Mouse (Mus musculus) gastrocnemius, postnatal 10 days (tissue): ENCODE measurements at regions not wholly inside any gene's neighbourhood (a gene's known extent, or its start where the extent isn't known, plus 50 kb on each side); places are given as distances from the start of the nearest gene placed in this dataset.

Experiments used
- DNase-seq: peaks from one replicate; pipeline ENCODE4 v3.0.0; 2021; ENCODE audit warnings: mixed read lengths

DNA sequence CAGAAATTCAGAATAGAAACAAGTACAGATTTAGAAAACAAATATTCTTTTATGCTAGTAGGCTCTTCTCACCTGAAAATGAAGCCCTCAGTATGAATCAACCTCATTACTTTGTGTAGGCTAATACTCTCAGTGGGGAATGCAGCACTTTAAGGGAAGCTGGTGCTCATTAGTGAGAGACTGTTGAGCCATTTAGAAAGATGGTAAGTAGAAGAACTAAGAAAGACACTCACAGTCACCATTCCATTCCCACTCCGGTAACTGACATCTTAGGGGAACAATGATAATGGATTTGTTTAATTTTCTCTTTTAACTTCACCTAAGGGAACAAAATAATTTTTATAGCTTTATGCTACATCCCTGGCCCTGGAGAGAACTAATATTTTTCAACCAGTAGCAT is 648.0 kb upstream of the Nova1 start:
- no peak for DNase-seq

DNA sequence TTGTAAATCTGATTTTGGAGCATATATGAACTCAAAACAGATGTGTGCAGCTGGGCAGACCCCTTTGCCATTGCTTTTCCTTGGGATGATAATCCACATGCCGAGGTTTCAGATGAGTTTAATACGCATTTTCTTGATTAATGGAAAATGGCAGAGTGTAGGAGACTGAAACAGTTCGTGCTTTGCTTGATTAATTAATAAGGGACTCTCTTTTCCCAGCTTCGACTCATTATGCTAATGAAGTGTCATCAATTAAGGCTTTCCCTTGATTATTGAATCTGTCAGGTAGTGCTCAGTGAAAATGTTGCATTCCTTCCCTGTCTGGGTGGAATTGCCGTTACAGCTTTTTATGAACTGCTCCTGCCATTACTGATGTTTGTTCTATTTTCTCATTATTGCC is 647.2 kb upstream of the Nova1 start:
- no peak for DNase-seq

DNA sequence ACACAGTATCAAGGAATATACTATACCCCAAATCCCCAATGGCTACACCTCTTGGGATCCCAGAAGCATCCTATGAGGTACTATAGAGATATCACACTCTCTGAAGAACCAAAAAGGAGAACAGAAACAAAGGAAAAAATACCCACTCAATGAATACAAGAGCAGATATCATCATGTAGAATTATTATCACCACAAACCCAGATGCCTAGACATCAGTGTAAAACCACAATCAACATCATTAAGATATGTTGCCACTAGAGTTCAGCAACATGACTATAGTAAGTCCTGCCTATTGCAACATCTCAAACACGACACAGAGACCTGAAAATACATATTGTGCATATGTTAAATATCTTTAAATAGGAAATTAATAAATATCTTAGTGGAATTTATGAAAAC is 612.9 kb upstream of the Nova1 start:
- no peak for DNase-seq

DNA sequence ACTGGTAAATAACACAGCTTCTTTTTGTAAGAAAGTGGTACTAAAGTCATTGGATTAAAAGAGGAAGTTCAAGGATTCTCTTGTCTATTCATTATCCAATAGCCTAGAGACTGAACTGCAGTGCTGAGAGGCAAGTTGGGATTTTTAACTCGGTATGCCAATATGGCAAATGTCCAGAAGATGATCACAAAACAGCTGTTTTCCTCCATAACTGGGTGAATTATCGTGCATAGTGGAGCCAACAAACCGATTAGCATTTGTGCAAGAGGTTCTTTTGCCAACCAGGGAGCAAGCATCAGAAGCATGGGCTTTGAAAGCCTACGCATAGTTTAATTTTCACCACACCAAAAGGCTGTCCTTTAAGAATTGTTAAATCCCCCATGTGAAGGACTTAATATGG is 593.5 kb upstream of the Nova1 start:
- no peak for DNase-seq

DNA sequence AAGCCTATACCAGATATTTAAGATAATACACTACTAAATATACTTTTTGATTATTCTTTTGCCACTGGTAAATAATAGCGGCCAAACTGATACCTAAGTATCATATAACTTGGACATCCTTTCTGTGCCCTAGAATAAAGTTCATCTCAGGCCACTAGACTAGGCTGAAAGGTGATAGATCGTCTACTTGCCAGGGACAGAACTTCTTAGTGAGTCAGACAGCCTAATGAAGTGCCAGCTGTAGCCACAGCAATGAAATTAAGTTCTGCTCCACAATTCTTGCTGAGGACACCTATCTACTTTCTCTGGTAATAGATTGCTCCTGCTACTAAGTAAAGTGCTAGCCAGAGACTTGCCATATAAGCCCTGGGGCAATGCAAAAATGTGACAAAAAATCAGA is 587.8 kb upstream of the Nova1 start:
- DNase-seq = no peak

DNA sequence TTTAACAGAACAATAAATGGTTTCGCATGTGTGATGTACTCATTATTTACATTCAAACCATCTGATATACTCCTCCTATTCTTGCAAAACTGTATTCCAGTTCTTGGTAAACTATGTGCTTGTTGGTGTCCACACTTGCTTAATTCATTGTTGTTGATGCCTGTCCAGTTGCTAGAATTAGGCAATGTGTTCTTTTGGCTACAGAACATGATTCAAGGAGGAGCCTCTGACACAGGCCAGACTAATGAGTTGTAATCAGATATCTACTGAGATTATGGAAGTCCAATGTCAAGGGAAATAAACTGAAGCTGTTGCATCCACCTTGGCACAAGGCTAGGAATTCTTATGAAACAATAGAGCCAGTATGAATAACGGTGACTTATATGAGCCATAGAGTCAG is 587.4 kb upstream of the Nova1 start:
- DNase-seq = no peak

DNA sequence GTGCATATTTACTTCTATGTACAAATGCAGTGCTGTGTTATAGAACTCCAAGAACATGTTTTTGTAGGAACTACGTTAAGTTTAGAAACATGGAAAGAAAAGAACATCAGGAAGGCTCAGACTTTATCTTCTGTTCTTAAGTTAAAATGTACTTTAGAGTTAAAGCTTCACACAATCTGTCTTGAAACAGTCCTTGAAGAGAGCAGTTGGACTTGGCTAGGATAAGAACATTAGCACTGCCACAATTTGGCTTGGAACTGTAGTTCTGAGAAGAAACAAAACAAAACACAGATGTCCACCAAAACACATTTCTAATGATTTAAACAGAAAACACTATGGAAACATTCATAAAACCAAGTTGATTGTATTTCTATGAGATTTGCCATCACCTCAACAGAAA is 564.5 kb upstream of the Nova1 start:
- DNase-seq = no peak

DNA sequence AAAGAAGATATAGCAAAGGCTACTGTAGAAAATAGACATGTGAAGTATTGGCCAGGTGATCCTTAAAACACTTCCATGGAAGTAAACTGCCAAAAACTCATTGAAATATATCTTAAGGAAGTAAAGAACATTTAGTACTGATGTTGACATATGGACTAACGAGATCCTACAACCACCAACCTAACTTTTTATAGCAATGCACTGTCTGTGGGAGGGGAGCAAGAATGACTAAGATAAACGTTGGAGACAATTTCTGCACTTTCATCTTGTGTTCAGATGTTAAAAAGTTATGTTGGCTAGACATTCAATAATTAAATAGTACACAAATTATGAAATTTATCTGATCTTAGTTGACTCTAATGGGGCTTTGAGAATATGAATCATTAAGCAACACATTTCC is 534.5 kb upstream of the Nova1 start:
- no peak for DNase-seq

DNA sequence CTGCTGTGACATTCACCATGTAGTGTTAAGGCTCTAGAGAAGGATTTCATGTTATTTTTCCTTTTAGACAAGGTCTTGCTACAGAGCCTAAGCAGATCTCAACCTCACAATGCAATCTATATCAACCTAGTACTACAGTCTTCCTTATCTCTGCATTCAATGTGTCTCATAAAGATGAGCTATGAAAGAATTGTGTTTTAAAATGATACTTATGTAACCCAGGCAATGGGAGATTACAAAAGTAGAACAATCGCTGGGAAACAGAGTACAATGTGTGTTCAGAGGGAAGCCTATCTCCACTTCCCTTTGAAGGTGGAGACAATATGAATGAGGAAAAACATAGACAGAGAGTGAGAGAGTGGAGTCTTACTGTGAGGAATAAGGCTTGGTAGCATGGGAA is 532.5 kb upstream of the Nova1 start:
- no peak for DNase-seq

DNA sequence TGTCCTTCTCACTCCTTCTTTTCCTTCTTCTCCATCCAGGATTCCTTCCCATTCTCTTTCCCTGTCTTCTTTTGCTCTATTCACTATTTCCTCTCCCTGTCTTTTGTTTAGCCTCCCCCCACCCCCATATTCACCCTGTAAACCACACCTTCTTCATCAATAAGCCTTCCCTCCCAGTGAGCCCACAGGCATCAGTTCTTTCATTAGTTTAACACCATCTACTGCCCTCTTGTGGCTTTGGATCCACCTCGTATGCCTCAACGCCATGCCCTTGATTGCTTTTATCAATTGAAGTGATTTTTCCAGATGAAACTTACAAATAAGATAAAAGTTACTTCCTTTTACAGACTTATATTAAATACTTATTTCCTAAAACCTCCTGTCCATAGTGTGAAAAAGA is 494.7 kb upstream of the Nova1 start:
- DNase-seq = no peak

DNA sequence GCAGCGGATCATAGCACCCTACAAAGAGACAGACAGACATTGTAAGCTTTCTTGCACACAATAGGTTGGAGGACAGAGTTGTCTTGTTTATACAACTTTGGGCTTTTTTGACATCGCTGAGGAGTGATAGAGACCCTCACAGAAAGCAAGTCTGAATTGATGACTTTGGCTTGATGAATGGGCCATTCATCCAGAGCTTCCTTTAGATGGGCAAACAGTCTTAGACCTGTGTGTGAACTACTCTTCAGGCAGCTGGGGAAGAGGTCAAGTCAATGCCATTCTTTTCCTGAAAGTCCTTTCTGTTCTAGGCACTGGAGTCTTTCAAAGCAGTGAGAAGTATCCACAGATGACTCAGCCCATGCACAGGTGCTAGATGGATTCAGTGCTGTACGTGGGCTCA is 457.2 kb upstream of the Nova1 start:
- DNase-seq = no peak

DNA sequence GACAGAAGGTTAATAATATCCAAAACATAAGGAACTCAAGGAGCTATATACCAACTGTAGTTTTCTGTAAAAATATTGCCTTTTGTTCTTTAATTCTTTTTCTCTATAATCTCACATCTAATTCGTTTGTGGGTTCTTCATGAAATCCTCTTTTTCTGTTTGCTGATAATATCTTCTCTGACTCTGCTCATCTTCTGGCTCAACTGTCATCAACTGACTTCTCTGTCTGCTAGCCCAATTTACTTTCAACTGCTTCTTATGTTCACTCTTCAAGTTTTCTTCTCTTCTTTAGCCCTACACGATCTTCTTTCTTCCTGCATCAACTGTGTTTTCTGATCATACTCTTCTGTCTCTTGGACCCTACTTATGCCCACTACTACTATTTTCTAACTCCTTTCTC is 453.6 kb upstream of the Nova1 start:
- no peak for DNase-seq

DNA sequence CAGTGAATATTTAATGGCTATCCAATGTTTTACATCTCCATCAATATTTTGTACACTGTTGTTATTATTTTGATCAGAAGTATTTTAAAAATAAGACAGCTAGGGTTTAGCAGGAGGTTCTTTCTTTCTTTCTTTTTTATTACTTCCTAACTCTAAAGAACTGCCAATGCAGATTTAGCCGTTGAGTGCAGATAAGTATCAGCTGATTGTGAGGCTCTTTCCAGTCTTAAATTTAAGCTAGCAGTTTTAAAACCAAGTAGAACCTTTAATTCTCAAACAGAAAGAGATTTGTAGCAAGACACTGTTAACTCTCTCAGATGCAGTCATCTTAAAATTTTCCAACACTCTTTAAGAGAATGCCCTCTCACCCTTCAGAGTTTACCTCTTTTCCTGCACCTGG is 445.4 kb upstream of the Nova1 start:
- DNase-seq = no peak

DNA sequence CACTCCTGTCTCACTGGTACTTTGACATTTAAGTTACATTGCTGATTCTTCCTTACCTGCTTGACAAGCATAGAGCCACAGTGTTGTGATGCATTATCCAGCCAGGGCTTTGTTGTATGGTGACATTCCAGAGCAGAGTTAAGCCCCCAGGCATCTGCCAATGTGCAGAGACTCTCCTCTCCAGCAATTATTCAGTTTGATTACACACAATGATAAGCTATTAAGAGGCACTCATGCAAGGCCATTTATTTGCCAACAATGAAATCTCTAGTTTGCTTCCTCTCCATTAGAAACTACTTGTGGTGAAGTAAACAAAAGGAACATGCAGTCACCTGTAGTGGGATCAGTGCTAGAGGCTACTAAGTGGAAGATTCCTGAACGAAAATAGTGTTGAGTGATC is 444.7 kb upstream of the Nova1 start:
- no peak for DNase-seq

DNA sequence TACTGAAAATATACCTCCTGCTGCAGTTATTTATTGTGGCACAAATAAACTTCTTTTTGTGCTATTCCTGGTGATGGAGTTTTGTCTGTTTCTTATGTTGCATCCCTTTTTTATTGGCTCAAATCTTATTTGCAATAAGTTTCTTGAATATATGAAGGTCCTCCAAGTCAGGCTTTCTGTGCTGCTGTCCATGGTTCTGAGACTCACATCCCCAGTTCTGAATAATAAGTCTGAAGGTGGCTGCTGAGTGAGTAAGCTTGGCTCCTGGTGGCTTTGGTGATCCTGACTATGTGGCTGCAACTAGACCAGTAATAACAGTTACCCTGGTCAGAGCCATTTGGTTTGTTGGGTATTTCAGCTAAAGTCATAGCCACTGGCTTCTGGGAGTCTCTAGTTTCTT is 433.6 kb upstream of the Nova1 start:
- no peak for DNase-seq

DNA sequence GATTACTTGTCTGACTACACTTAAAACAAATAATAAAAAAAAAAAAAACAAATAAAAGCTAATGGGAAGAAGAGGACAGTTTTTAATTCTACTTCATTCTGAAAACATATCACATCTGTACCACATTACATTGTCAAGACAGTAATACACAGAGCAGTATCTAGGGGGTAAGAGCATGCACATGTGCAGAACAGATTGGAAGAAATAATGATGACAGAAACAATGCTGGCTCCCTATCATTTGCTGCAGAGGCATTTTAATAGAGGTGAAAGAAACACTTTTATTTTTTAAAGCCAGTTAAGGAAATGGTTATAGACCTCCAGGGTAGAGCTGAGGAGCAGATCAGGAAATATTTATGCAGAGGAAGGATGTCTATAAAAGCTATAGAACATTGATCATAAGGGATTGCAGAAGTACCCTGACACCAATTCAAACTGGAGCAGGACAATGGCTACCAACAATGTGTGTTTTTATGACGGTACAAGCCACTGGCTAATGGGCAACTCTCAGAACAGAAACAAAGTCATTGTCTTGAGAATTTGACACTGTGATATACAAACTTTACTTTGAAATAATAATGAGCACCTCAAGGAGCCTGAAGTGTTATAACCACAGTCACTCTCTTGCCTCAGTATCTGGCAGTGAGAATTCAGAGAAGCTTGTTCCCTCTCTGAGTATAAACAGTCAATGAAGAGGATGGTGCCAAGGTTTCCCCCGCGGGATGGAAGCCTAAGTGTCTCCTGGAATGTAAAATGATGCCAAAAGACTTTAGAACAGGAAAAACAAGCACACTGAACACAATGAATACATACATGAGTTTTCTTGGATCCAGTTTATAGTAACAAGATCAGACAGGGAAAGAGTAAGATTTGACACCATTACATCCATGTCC is 425.1 kb upstream of the Nova1 start:
- no peak for DNase-seq

DNA sequence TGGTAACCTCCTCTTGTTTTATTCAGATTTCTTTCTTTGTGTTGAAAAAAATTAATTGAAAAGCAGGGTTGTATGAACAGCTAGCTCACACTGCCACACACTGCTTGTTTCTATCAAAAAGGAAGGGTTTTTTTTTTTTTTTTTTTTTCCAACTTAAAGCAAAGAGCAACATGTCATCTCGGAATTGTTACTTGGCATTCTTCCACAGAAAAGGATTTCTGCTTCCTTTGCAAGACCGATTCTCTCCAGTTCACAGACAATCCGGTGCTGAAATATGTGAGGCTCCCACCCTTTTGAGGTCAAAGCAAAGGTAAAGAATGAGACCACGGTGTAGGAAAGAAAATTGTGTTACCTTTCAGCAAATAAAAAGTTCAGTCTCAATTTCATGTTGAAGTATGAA is 401.3 kb upstream of the Nova1 start:
- DNase-seq = no peak

DNA sequence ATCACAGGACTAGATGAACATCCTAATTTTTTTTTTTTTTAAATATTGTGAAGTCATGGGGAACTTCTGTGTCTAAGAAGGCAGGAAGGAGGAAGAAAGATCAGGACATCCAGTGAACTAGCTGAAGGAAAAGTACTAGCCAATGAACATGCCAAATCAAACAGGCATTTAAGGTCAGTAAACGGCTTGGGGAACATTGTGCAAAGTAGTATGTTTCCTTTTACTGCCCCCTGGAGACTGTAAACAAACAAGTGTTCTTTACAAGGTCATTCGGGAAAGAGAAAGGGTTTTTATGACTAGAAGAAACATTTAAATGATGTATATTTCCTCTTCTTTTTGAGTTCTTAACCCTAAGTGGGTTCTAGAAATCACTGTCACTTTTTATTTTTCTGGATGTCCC is 400.6 kb upstream of the Nova1 start:
- DNase-seq = no peak

DNA sequence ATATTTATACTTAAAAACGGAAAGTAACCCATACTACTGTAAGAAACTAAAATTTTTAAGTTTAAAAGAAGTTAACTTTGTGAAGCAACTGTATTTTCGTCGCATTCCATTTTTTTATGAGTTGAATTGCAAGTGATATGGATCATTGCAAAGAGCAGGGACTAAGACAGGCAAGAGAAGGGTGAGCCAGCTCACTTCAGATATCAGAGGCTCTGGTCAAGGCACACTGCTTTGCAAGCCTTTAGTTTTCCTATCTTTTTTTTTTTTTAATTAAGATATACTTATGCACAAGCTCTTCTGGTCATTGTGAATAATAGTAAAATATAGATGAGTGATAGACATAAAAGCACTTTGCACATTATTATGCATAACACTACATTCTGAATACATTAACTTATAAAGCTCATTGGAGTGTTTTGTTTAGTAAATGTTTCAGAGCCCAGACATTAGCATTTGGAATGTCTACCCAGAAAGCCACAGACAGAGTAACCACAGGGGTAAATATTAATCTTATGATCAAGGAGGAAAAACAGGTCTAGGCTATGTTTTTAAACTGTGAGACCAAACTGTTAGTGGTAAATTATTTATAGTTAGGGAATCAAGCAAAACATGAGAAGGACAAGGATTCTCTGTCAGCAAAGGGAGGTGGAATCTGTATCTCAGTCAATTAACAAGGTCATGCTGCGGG is 392.8 kb upstream of the Nova1 start:
- no peak for DNase-seq

DNA sequence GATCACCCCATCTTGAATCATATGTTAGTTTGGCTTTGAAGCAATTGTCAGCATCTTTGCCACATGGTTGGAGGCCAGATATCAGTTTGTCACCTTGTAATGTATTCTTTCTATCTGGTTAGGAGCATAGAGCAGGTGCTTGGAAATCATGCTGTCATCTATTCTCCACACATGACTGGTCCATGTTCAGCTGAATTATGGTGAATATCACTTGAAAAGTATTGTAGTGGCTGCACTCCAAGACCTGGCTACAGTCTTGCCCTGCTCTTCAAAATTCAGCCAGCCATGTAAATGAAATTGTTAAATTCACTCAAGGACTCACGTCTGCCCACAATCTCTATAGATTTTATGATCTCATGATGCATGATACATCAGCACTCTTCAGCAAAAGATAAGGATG is 384.2 kb upstream of the Nova1 start:
- DNase-seq = no peak

DNA sequence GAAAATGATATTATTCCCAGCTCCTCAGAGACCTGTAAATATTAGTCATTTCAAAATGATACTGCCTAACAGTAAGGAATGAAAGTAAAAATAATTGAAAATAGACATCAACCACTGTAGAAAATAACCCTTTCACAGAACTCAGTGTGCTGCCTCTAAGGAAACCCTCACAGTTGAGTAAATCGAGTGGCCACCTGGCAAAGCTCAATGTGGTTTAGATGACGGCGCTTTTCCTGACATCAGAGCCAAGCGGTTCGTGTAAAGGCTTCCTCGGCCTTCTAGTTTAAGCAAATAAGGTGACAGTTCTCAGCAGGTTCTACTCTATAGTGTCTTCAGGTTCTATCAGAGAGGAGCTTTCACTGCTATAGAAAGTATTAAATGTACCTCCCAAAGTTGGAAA is 379.9 kb upstream of the Nova1 start:
- no peak for DNase-seq

DNA sequence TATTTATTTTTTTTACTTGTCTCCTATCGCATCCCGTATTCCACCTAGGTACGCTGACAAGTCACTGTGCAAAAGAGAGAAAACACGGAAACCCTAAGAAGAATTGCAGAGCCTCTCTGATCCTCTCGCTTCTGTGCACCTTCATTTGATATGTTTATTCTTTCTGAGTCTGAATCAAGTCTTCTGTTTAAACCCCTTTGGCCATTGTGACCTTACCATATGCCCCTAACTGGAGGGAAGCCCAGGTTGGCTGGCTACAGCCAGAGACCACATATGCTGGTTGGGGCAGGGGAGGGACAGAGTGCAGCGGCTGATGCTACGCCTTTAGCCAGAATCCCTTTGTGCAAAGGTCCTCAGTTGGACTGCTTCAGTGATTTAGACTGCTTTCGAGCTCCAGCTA is 346.0 kb upstream of the Nova1 start:
- no peak for DNase-seq

DNA sequence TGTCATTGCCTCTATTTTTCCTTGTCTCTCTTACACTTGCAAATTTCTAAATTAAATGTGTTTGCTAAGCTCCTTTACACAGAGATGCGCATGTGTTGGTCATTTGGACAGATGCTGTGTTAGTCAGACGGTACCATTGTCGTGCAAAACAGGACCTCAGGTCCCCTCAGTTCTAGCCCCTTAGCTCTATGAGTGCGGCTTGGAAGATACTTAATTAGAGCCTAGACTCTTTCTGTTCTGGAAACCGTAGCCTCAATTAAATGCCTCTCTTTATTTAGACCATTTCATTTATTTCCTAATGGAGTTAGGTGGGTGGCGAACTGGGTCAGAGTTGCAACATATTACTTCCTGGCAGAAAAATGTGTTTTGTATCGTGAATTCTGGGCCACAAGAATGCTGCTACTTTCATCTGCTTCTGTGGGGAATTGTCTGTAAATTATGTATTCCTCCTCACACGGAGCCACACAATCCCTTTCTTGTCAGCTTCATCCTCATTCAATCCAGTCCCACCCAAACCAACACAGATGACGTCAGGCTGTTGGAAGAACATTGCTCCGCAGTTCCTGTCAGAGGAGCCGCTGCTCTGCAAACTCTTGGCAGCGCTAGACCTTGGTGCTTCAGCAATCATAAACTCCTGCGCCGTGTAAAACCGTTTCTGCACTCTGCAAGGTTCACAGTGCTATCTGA is 345.4 kb upstream of the Nova1 start:
- DNase-seq = peak; percentile 12

DNA sequence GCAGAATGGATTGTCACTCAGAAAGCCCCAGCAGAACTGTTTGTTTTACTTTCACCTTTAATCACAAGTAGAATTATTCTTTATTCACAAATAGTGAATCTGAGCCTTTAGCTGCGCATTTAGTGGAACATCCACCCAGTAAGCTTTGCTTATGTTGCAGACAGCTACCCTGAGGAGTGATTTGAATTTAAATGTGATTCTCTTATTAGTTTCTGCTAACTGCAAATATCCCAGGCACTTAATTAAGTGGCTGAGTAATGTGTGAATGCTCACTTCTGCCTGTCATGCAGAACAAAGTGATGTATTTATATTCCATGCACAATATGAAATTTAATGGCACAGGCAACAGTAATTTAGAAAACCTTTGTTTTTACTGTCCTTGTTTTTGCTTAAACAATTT is 344.4 kb upstream of the Nova1 start:
- DNase-seq = no peak
